Mouse (Mus musculus): ENCODE measurements around the gene Cep72.
A peak's percentile ranks its signal among the peaks of the same experiment; 100 is the strongest.
"Not testable (repeated sequence)": the region's sequence is repeated elsewhere in the genome, so short reads cannot be mapped to it uniquely, and the experiment has no call there.

Cep72 gene

GRCm38 (mm10) chr13:74030691-74031090, 31.4 kb downstream of the Cep72 start:
- DNase-seq (ENCODE audit: low spot score in 2 of 2) = no peak

- DNase-seq (ENCODE audit: low spot score in 2 of 2) = peak in 1 of 2 experiments; percentile 34
Observed at GRCm38 (mm10) chr13:74029013-74029412, 33.1 kb downstream of the Cep72 start.

GRCm38 (mm10) chr13:74028116-74028515, 34.0 kb downstream of the Cep72 start:
- DNase-seq (ENCODE audit: low spot score in 2 of 2) = no peak

GRCm38 (mm10) chr13:74026215-74026614, 35.9 kb downstream of the Cep72 start:
- DNase-seq (ENCODE audit: low spot score in 2 of 2) = peak; percentile 54 to 72

GRCm38 (mm10) chr13:74025151-74026081, 36.7 kb downstream of the Cep72 start:
- DNase-seq (ENCODE audit: low spot score in 2 of 2) = peak; percentile 38 to 67

GRCm38 (mm10) chr13:74019006-74019405, 43.1 kb downstream of the Cep72 start:
- not testable (repeated sequence) for DNase-seq (ENCODE audit: low spot score in 2 of 2)

- DNase-seq (ENCODE audit: low spot score in 2 of 2) = no peak
Observed at GRCm38 (mm10) chr13:74017426-74017825, 44.7 kb downstream of the Cep72 start.

GRCm38 (mm10) chr13:74015908-74016307, 46.2 kb downstream of the Cep72 start:
- DNase-seq (ENCODE audit: low spot score in 2 of 2) = no peak

- DNase-seq (ENCODE audit: low spot score in 2 of 2) = no peak
Observed at GRCm38 (mm10) chr13:74010678-74011077, 51.4 kb downstream of the Cep72 start.

- DNase-seq (ENCODE audit: low spot score in 2 of 2) = peak; percentile 70 to 77
Observed at GRCm38 (mm10) chr13:74009791-74010614, 52.1 kb downstream of the Cep72 start.

GRCm38 (mm10) chr13:74008948-74009718, 53.0 kb downstream of the Cep72 start, which contains the start of gene Tppp:
Gene Tppp, plus strand, starts transcription at chr13:74009407.
- peak; percentile 95 to 96 for DNase-seq (ENCODE audit: low spot score in 2 of 2)

GRCm38 (mm10) chr13:74008216-74008615, 53.9 kb downstream of the Cep72 start:
- DNase-seq (ENCODE audit: low spot score in 2 of 2) = not testable (repeated sequence)

GRCm38 (mm10) chr13:74006881-74007280, 55.2 kb downstream of the Cep72 start:
- not testable (repeated sequence) for DNase-seq (ENCODE audit: low spot score in 2 of 2)

- DNase-seq (ENCODE audit: low spot score in 2 of 2) = no peak
Observed at GRCm38 (mm10) chr13:74001492-74001891, 60.6 kb downstream of the Cep72 start.

- no peak for DNase-seq (ENCODE audit: low spot score in 2 of 2)
Observed at GRCm38 (mm10) chr13:74000961-74001360, 61.1 kb downstream of the Cep72 start.

GRCm38 (mm10) chr13:74000519-74000918, 61.6 kb downstream of the Cep72 start:
- DNase-seq (ENCODE audit: low spot score in 2 of 2) = no peak

GRCm38 (mm10) chr13:73996456-73996855, 65.6 kb downstream of the Cep72 start:
- DNase-seq (ENCODE audit: low spot score in 2 of 2) = no peak

- peak; percentile 52 to 81 for DNase-seq (ENCODE audit: low spot score in 2 of 2)
Observed at GRCm38 (mm10) chr13:73991267-73991666, 70.8 kb downstream of the Cep72 start.

- no peak for DNase-seq (ENCODE audit: low spot score in 2 of 2)
Observed at GRCm38 (mm10) chr13:73990761-73991160, 71.3 kb downstream of the Cep72 start.

- no peak for DNase-seq (ENCODE audit: low spot score in 2 of 2)
Observed at GRCm38 (mm10) chr13:73990325-73990724, 71.8 kb downstream of the Cep72 start.

All from heart, adult 9 months (tissue).